Comparison of ENCODE assay signal across 22 mouse cellular contexts in the genomic region with DNA sequence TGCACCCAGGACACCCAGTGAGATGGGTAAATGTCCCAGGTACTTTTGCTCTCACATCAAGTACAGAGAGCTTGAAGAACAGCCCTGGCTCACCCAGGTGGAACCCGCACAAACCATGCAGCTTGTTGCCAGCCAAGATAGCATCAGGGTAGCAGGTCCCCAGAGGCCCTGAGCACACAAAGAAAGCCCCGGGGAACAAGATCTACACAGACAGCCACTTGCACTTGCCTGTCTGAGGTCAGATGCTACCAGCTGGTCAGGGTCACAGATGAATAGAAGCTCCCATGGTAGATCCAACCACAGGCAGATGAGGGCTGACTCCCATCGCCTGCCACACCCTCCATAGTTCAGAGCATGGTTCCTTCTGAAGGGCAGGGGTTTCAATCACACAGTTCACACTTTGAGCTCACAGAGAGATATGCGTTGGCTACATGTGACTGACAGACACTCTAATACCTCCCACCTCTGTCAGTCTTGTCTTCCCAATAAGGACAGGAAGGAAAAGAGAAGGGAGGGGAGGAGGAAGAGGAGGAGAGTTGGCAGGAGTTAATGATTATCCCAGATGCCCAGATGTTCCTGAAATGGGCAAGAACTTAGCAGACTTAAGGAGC.
DNase-seq lines count a peak whose midpoint lies in the region; ATAC-seq and TF ChIP-seq lines count a peak whose summit lies in the region.
"Had no signal": no experiment of that assay in that cellular context is flagged by ENCODE, and none has a peak within 500 bp of the region (broad histone marks: within the 10 kb centered on the region; RNA-seq: fewer than 3 reads in every experiment).

No protein-coding gene starts in this region.

- H3K79me2 ChIP-seq in CH12.LX (replicated peaks; ENCODE audit: control insufficient read depth, extremely low read depth, insufficient read depth, poor library complexity, severe bottlenecking) = no peaks in the 10 kb centered on the region

- H3K4me3 ChIP-seq in CH12.LX (replicated peaks in 1 of 3; ENCODE audit: low read depth in 2 of 3, low read length in 2 of 3, poor library complexity in 1 of 3) = no peak overlapping the region
- no peak overlapping the region for H3K4me3 ChIP-seq in intestine, embryonic 16.5 days (ENCODE audit: low read length)
- H3K4me3 ChIP-seq in layer of hippocampus, adult 2 months = no peak overlapping the region
- no peak overlapping the region for H3K4me3 ChIP-seq in left cerebral cortex, adult 2 months
- H3K4me3 ChIP-seq: embryonic facial prominence, embryonic 10.5 days; forebrain, embryonic 13.5 days; heart, adult 2 months; heart, embryonic 15.5 days; hindbrain, embryonic 10.5 days had no signal

- H3K4me2 ChIP-seq in CH12.LX (ENCODE audit: insufficient read depth, low read depth, poor library complexity, severe bottlenecking) = no peak overlapping the region
- no peak overlapping the region for H3K4me2 ChIP-seq in intestine, embryonic 16.5 days (ENCODE audit: low read depth, low read length)
- H3K4me2 ChIP-seq: forebrain, embryonic 13.5 days; heart, embryonic 11.5 days; heart, embryonic 15.5 days; hindbrain, embryonic 14.5 days had no signal

- peaks cover 0 to 10% of the 10 kb centered on the region in 2 experiments; a peak in 1 of 4 replicates for H3K4me1 ChIP-seq in CH12.LX (ENCODE audit: control insufficient read depth in 1 of 2, insufficient read depth in 2 of 2)
- no peaks in the 10 kb centered on the region for H3K4me1 ChIP-seq in intestine, embryonic 16.5 days (ENCODE audit: control insufficient read depth, insufficient read depth, low read length)
- H3K4me1 ChIP-seq: heart, embryonic 15.5 days had no signal

- in situ Hi-C loops in CH12.LX (cut with MboI; ENCODE audit: low pct_ligation_motif_present, low pct_unique_long_range_greater_than_20kb, low sequenced_read_pairs) = no loop called here

- peak; percentile 76 for ATAC-seq in intestine, embryonic 16.5 days
- ATAC-seq: forebrain, embryonic 13.5 days; forebrain, postnatal 0 days; Patski had no signal

- TF ChIP-seq EP300 in CH12.LX (IDR thresholded peaks at IDR 0.05; ENCODE audit: low read length) = no peak

- WGBS in intestine, embryonic 16.5 days = 63% methylated on average over 4 of the region's 4 CpGs

- no peak overlapping the region for H3K27ac ChIP-seq in CH12.LX (ENCODE audit: insufficient read depth, low read depth)
- H3K27ac ChIP-seq in intestine, embryonic 16.5 days (ENCODE audit: low read length) = no peak overlapping the region
- no peak overlapping the region for H3K27ac ChIP-seq in layer of hippocampus, adult 2 months
- H3K27ac ChIP-seq in left cerebral cortex, adult 2 months = no peak overlapping the region
- H3K27ac ChIP-seq: embryonic facial prominence, embryonic 10.5 days; forebrain, embryonic 13.5 days; heart, adult 2 months; heart, embryonic 15.5 days; hindbrain, embryonic 10.5 days; hindbrain, embryonic 14.5 days had no signal

- peak; percentile 56 for DNase-seq in CH12.LX (ENCODE audit: extremely low read depth)
- peak; percentile 8 for DNase-seq in spleen, adult 12 weeks (ENCODE audit: low spot score)
- DNase-seq in splenic B cell, adult 2 months (ENCODE audit: low read depth, low spot score) = peak; percentile 75
- DNase-seq in embryo, embryonic 10.5 days (ENCODE audit: low spot score) = no peak
- DNase-seq in layer of hippocampus, adult 2 months (ENCODE audit: low spot score in 2 of 2) = no peak
- no peak for DNase-seq in left cerebral cortex, adult 2 months (ENCODE audit: extremely low spot score in 1 of 2, low spot score in 2 of 2)
- DNase-seq: adrenal gland, postnatal 10 days; cerebellum, adult 18-20 months; cerebellum, adult 9-11 months; cerebellum, postnatal 36 days; forebrain, postnatal 0 days; gastrocnemius, postnatal 14 days; heart, adult 2 months; heart, postnatal 14 days had no signal

- peaks cover 3% of the 10 kb centered on the region for H3K9me3 ChIP-seq in CH12.LX (replicated peaks; ENCODE audit: low read length)
- no peaks in the 10 kb centered on the region for H3K9me3 ChIP-seq in intestine, embryonic 16.5 days (ENCODE audit: control insufficient read depth, low read length)
- H3K9me3 ChIP-seq: embryonic facial prominence, embryonic 10.5 days; forebrain, embryonic 13.5 days; heart, embryonic 15.5 days; hindbrain, embryonic 10.5 days had no signal

- dilution Hi-C loops in CH12.LX (cut with MboI; ENCODE audit: extremely low pct_ligation_motif_present, extremely low pct_unique_long_range_greater_than_20kb, low sequenced_read_pairs) = no loop called here

- no peak for TF ChIP-seq CTCF in CH12.LX (conservative IDR thresholded peaks at IDR 0.05 in 1 of 2, IDR thresholded peaks at IDR 0.05 in 1 of 2; ENCODE audit: low read depth in 2 of 2, low read length in 2 of 2)
- no peak for TF ChIP-seq CTCF in layer of hippocampus, adult 2 months (conservative IDR thresholded peaks at IDR 0.05)
- no peak for TF ChIP-seq CTCF in left cerebral cortex, adult 2 months (IDR thresholded peaks at IDR 0.05)

- intact Hi-C loops in left cerebral cortex, adult 2 months (cut with DNase I) = no loop called here

- H3K27me3 ChIP-seq in CH12.LX (replicated peaks) = peaks cover 90% of the 10 kb centered on the region
- no peaks in the 10 kb centered on the region for H3K27me3 ChIP-seq in intestine, embryonic 16.5 days (replicated peaks; ENCODE audit: control insufficient read depth, insufficient read depth, low read length)
- no peaks in the 10 kb centered on the region for H3K27me3 ChIP-seq in splenic B cell, adult 2 months (ENCODE audit: control insufficient read depth, insufficient read depth, low read length, poor library complexity, severe bottlenecking)
- H3K27me3 ChIP-seq: forebrain, embryonic 13.5 days; Patski had no signal

- H3K9ac ChIP-seq in CH12.LX (ENCODE audit: insufficient read depth, low read depth) = no peak overlapping the region
- H3K9ac ChIP-seq in intestine, embryonic 16.5 days (ENCODE audit: low read depth, low read length) = no peak overlapping the region
- H3K9ac ChIP-seq: forebrain, embryonic 13.5 days; forebrain, postnatal 0 days; heart, embryonic 15.5 days; hindbrain, embryonic 14.5 days had no signal

- no peak for TF ChIP-seq POLR2A in CH12.LX (IDR thresholded peaks at IDR 0.05; ENCODE audit: low read depth, low read length)

- no peak for TF ChIP-seq RAD21 in CH12.LX (IDR thresholded peaks at IDR 0.05; ENCODE audit: low read depth, low read length)

- no peaks in the 10 kb centered on the region for H3K36me3 ChIP-seq in CH12.LX (replicated peaks in 1 of 2; ENCODE audit: control insufficient read depth in 1 of 2, insufficient read depth in 1 of 2, low read length in 1 of 2)
- no peaks in the 10 kb centered on the region for H3K36me3 ChIP-seq in intestine, embryonic 16.5 days (ENCODE audit: control insufficient read depth, insufficient read depth, low read length)
- H3K36me3 ChIP-seq in splenic B cell, adult 2 months (ENCODE audit: control insufficient read depth, insufficient read depth, low read length, poor library complexity, severe bottlenecking) = no peaks in the 10 kb centered on the region
- H3K36me3 ChIP-seq: embryonic facial prominence, embryonic 10.5 days; heart, embryonic 15.5 days; hindbrain, embryonic 10.5 days had no signal

TF ChIP-seq in CH12.LX, 34 proteins besides CTCF, POLR2A, EP300 and RAD21:
- TF ChIP-seq PAX5 (IDR thresholded peaks at IDR 0.05; ENCODE audit: low read length) = no peak
- TF ChIP-seq RCOR1 (conservative IDR thresholded peaks at IDR 0.05; ENCODE audit: low read depth, low read length) = no peak
- TF ChIP-seq KAT2A (IDR thresholded peaks at IDR 0.05; ENCODE audit: insufficient replicate concordance, low read length) = no peak
- TF ChIP-seq USF2 (conservative IDR thresholded peaks at IDR 0.05; ENCODE audit: low read depth, low read length) = no peak
- 0 out of 2 replicates have a peak, but pooled peaks have one; percentile 17 for TF ChIP-seq ETS1 (conservative IDR thresholded peaks at IDR 0.05; ENCODE audit: low read depth, low read length)
- no peak for TF ChIP-seq SIN3A (IDR thresholded peaks at IDR 0.05; ENCODE audit: low read length)
- no peak for TF ChIP-seq ZKSCAN1 (IDR thresholded peaks at IDR 0.05; ENCODE audit: borderline replicate concordance, low read depth, low read length)
- TF ChIP-seq MAFK (IDR thresholded peaks at IDR 0.05; ENCODE audit: insufficient replicate concordance, low read length) = peak; percentile 56; the same call in 1 of the 2 replicates
- TF ChIP-seq TBP (conservative IDR thresholded peaks at IDR 0.05; ENCODE audit: low read depth, low read length) = 0 out of 2 replicates have a peak, but pooled peaks have one; percentile 37
- no peak for TF ChIP-seq JUND (conservative IDR thresholded peaks at IDR 0.05; ENCODE audit: low read depth, low read length)
- TF ChIP-seq NELFE (IDR thresholded peaks at IDR 0.05; ENCODE audit: low read depth, low read length) = no peak
- peak; percentile 40; the same call in 1 of the 2 replicates for TF ChIP-seq BHLHE40 (IDR thresholded peaks at IDR 0.05; ENCODE audit: low read depth, low read length)
- TF ChIP-seq MAX (IDR thresholded peaks at IDR 0.05; ENCODE audit: low read length) = no peak
- no peak for TF ChIP-seq USF1 (IDR thresholded peaks at IDR 0.05; ENCODE audit: low read depth, low read length)
- peak; percentile 40; the same call in 1 of the 2 replicates for TF ChIP-seq TCF12 (IDR thresholded peaks at IDR 0.05; ENCODE audit: low read depth, low read length)

Comparison
In these comparisons a context has a peak if more than half of its experiments do, and no peak if none do; other contexts are left out.
1. DNase-seq: peak in CH12.LX (single experiment), spleen, adult 12 weeks (single experiment) and splenic B cell, adult 2 months (single experiment); none in embryo, embryonic 10.5 days (single experiment), layer of hippocampus, adult 2 months (0 of 2) and left cerebral cortex, adult 2 months (0 of 2).